In the genomic region with DNA sequence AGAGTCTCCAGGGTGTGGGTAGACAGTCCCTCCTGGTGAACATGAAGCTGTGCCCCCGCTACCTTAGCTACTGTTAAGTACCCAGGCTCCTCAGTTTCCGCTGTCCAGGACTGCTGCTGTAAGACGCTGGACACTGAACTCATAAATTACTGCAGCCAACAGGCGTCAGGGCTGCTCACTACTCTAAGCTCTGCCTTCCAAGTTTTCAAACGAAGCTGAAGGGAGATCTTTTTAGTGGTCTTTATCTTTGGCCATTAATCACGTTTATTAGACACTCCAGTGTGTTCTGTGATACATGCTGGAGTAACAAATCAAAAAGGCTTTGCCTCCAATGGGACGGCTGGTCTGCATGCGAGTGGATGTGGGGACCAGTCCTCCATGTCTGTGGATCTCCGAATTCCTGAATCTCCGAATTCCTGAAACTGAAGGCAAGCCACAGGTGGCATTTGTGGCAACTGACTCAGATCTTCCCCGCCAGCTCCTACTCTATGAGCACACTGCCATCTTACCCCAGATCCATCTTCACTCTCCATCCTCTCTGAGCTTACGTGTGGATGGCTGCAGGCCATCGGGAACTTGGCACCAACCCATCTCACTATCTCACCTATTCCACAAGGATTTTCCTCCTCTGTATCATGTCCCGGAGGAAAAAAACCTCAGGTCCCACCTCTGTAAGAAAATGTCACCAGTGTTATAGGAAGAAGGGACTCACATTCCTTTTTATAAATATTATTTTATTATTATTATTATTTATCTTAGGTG, we compare ENCODE assay signal across 16 mouse cellular contexts. TPM values are rescaled to one million over a fixed set of nuclear protein-coding genes. Genes with fewer than 3 reads are reported as not detected.
DNase-seq lines count a peak whose midpoint lies in the region; ATAC-seq lines count a peak whose summit lies in the region.
"Had no signal": no experiment of that assay in that cellular context is flagged by ENCODE, and none has a peak within 500 bp of the region (broad histone marks: within the 10 kb centered on the region; RNA-seq: fewer than 3 reads in every experiment).

No protein-coding gene starts in this region.

- ATAC-seq in heart, embryonic 11.5 days (replicated peaks; ENCODE audit: insufficient number of reproducible peaks, low FRiP score, low TSS enrichment): no peak
- ATAC-seq in midbrain, embryonic 16.5 days: no peak
- ATAC-seq in limb, embryonic 11.5 days (ENCODE audit: insufficient number of reproducible peaks, low FRiP score, low TSS enrichment, low read depth): no peak
- ATAC-seq: forebrain, embryonic 13.5 days; hindbrain, postnatal 0 days had no signal

- peaks cover 15% of the 10 kb centered on the region for H3K4me1 ChIP-seq in heart, embryonic 11.5 days (ENCODE audit: control insufficient read depth, insufficient read depth, low read length)
- peaks cover 24% of the 10 kb centered on the region for H3K4me1 ChIP-seq in midbrain, embryonic 10.5 days
- peaks cover 7% of the 10 kb centered on the region; the same call in 1 of the 2 replicates for H3K4me1 ChIP-seq in midbrain, embryonic 16.5 days (ENCODE audit: control insufficient read depth, insufficient read depth, low read length)
- peaks cover 23% of the 10 kb centered on the region for H3K4me1 ChIP-seq in limb, embryonic 11.5 days (ENCODE audit: control insufficient read depth, insufficient read depth, low read length)

- DNase-seq in heart, postnatal 4 days: no peak
- DNase-seq in midbrain, embryonic 10.5 days (ENCODE audit: low spot score): no peak
- DNase-seq in limb, embryonic 11.5 days (ENCODE audit: low spot score): no peak
- DNase-seq in yolk sac, embryonic 10.5 days (ENCODE audit: low spot score): peak; percentile 38
- DNase-seq in layer of hippocampus, postnatal 10 days (ENCODE audit: low spot score in 2 of 2): no peak
- DNase-seq: B cell, adult 2 months; cerebellum, adult 11-12 months; heart, postnatal 14 days; liver, embryonic 13.5 days; lung, postnatal 10 days; thymus, postnatal 36 days had no signal

- H3K9me3 ChIP-seq in heart, embryonic 11.5 days (replicated peaks; ENCODE audit: control insufficient read depth, low read length): no peaks in the 10 kb centered on the region
- H3K9me3 ChIP-seq in midbrain, embryonic 10.5 days (replicated peaks): no peaks in the 10 kb centered on the region
- no peaks in the 10 kb centered on the region for H3K9me3 ChIP-seq in midbrain, embryonic 16.5 days (replicated peaks; ENCODE audit: control insufficient read depth, low read length, poor library complexity, severe bottlenecking)
- no peaks in the 10 kb centered on the region for H3K9me3 ChIP-seq in limb, embryonic 11.5 days (ENCODE audit: control insufficient read depth, low read length)
- H3K9me3 ChIP-seq: forebrain, embryonic 13.5 days; liver, embryonic 13.5 days; midbrain, embryonic 12.5 days had no signal

- no peaks in the 10 kb centered on the region for H3K27me3 ChIP-seq in heart, embryonic 11.5 days (ENCODE audit: control insufficient read depth, insufficient read depth, low read length)
- no peaks in the 10 kb centered on the region for H3K27me3 ChIP-seq in midbrain, embryonic 10.5 days (ENCODE audit: low read depth, poor library complexity, severe bottlenecking)
- H3K27me3 ChIP-seq in midbrain, embryonic 16.5 days (ENCODE audit: control insufficient read depth, insufficient read depth, low read depth, low read length): no peaks in the 10 kb centered on the region
- H3K27me3 ChIP-seq in limb, embryonic 11.5 days (ENCODE audit: control insufficient read depth, insufficient read depth, low read length): no peaks in the 10 kb centered on the region
- H3K27me3 ChIP-seq: forebrain, embryonic 13.5 days; liver, embryonic 13.5 days; midbrain, embryonic 12.5 days had no signal

- no peaks in the 10 kb centered on the region for H3K36me3 ChIP-seq in heart, embryonic 11.5 days (ENCODE audit: control insufficient read depth, insufficient read depth, low read length)
- H3K36me3 ChIP-seq in midbrain, embryonic 10.5 days: peaks cover 15% of the 10 kb centered on the region
- H3K36me3 ChIP-seq in midbrain, embryonic 16.5 days (ENCODE audit: control insufficient read depth, insufficient read depth, low read length): no peaks in the 10 kb centered on the region
- no peaks in the 10 kb centered on the region for H3K36me3 ChIP-seq in limb, embryonic 11.5 days (ENCODE audit: control insufficient read depth, insufficient read depth, low read length)
- H3K36me3 ChIP-seq: liver, embryonic 13.5 days; midbrain, embryonic 12.5 days had no signal

- no peak overlapping the region for H3K4me2 ChIP-seq in heart, embryonic 11.5 days
- H3K4me2 ChIP-seq in midbrain, embryonic 16.5 days (ENCODE audit: low read length): no peak overlapping the region
- no peak overlapping the region for H3K4me2 ChIP-seq in limb, embryonic 11.5 days (ENCODE audit: low read depth, severe bottlenecking)
- H3K4me2 ChIP-seq: forebrain, embryonic 13.5 days; liver, embryonic 13.5 days; midbrain, embryonic 12.5 days had no signal

- no peak overlapping the region for H3K4me3 ChIP-seq in heart, embryonic 11.5 days (ENCODE audit: low read depth, low read length)
- no peak overlapping the region for H3K4me3 ChIP-seq in midbrain, embryonic 10.5 days
- H3K4me3 ChIP-seq in midbrain, embryonic 16.5 days (ENCODE audit: low read depth, low read length): no peak overlapping the region
- no peak overlapping the region for H3K4me3 ChIP-seq in limb, embryonic 11.5 days (ENCODE audit: low read depth, low read length)
- H3K4me3 ChIP-seq: forebrain, embryonic 13.5 days; liver, embryonic 13.5 days; midbrain, embryonic 12.5 days had no signal

- WGBS in heart, embryonic 11.5 days (ENCODE audit: insufficient replicate concordance): 69% methylated on average over 14 of the region's 14 CpGs
- WGBS in midbrain, embryonic 10.5 days: 85% methylated on average over 14 of the region's 14 CpGs
- WGBS in midbrain, embryonic 16.5 days: 82% methylated on average over 14 of the region's 14 CpGs
- WGBS in limb, embryonic 11.5 days: 40% methylated on average over 14 of the region's 14 CpGs

- 0 out of 2 replicates have a peak overlapping the region, but pooled peaks have one; percentile 15 for H3K27ac ChIP-seq in heart, embryonic 11.5 days (ENCODE audit: low read depth, low read length)
- H3K27ac ChIP-seq in midbrain, embryonic 10.5 days (replicated peaks): 0 out of 2 replicates have a peak overlapping the region, but pooled peaks have one; percentile 38
- H3K27ac ChIP-seq in midbrain, embryonic 16.5 days (ENCODE audit: low read length): no peak overlapping the region
- peak overlapping the region; percentile 87; the same call in 1 of the 2 replicates for H3K27ac ChIP-seq in limb, embryonic 11.5 days (replicated peaks; ENCODE audit: low read depth, low read length)
- H3K27ac ChIP-seq: forebrain, embryonic 13.5 days; hindbrain, postnatal 0 days; liver, embryonic 13.5 days had no signal

- H3K9ac ChIP-seq in heart, embryonic 11.5 days (ENCODE audit: low read depth, low read length): no peak overlapping the region
- H3K9ac ChIP-seq in midbrain, embryonic 16.5 days (ENCODE audit: low read depth, low read length): no peak overlapping the region
- H3K9ac ChIP-seq in limb, embryonic 11.5 days (ENCODE audit: low read length): no peak overlapping the region
- H3K9ac ChIP-seq: liver, embryonic 13.5 days; midbrain, embryonic 12.5 days had no signal

RNA-seq across cellular contexts. Expression of a gene that starts 56.9 kb away (rescaled TPM):
- 21.6 and 24.8 TPM in 2 replicates for polyA plus RNA-seq in heart, embryonic 11.5 days (2014; fragmentation: Nextera tagmentation; extraction: Ambion mirVana)
- total RNA-seq in heart, postnatal 4 days (2021): 10 to 100 TPM; 17.2 to 20.5 TPM
- polyA plus RNA-seq in midbrain, embryonic 10.5 days (2016; fragmentation: Nextera tagmentation; extraction: Ambion mirVana): 59.3 and 59.5 TPM in 2 replicates
- 16.3 and 17.4 TPM in 2 replicates for polyA plus RNA-seq in midbrain, embryonic 16.5 days (2015; fragmentation: Nextera tagmentation; extraction: Ambion mirVana)
- polyA plus RNA-seq in limb, embryonic 11.5 days (2014; fragmentation: Nextera tagmentation; extraction: Ambion mirVana): 45.7 and 57.3 TPM in 2 replicates
- 10 to 100 TPM; 11.1 to 13.0 TPM for total RNA-seq in layer of hippocampus, postnatal 10 days (2021)
